Mouse (Mus musculus) mouse embryonic stem cell (cell line): ENCODE results near the gene N4bp3.
"Not testable (repeated sequence)": the region's sequence is repeated elsewhere in the genome, so short reads cannot be mapped to it uniquely, and the experiment has no call there.

Experiments used
- in situ Hi-C, 2 experiments: fragments of 300-500 bp; cut with MboI; formaldehyde crosslinking; loops; 1 replicate in 1 of 2; 3 replicates in 1 of 2; pipeline ENCODE4 v1.14.3; 2019 to 2020; ENCODE audit warnings: low sequenced_read_pairs in 2 of 2, low pct_unique_long_range_greater_than_20kb in 1 of 2, mixed read lengths in 1 of 2; ENCODE audit not compliant: unreplicated experiment in 1 of 2

Gene N4bp3

DNA sequence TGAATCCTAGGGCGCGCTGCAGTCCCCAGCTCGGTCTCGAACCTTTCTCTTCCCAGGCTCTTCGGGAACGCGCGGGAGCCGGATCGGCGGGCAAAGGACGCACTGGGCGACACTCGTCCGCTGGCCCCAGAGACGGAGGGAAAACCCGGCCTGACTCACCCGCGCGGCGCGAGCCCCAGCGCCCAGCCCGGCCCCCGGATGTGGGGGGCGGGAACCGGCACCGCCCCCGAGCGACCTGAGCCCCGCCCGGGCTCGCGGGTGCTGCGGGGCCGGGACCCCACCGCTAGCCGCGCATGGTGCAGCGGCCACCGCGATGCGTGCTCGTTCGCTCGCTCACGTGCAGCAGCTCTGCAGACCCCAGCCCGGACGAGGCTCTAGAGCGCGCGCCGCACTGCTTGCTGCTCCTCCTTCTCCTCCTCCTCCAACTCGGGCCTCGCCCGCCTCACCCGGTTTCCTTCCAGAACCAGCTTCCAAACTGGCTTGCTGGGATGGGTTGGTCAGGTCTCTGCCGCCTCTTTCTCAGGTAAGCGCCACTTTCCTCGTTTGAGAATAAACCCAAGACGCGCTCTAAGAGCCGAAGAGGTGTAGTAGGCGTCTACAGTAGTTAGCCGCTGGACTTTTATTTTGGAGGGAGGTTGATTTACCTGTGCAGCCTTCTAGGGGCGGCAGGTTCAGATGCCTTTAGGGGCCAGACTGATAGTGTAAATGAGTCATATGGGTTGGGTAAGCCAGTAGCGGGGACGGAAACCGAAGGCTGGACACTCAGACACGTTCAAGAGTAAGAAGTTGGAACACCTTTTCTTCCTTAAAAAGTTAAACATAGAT lies at the start of gene N4bp3, which contains the start of gene D930048N14Rik:
TSS of gene N4bp3 (minus strand) at position 152 of the 825 bp plus-strand sequence.
TSS of gene D930048N14Rik (plus strand) at position 264 of the 825 bp plus-strand sequence.
- in situ Hi-C loops = loop anchor here in 1 of 2 experiments (5.0 kb wide), 1 partner anchor 34 kb away; the partner anchor contains the start of gene Nhp2

- in situ Hi-C loops = no loop called here
Observed at GRCm38 (mm10) chr11:51694984-51695383, 44.3 kb upstream of the N4bp3 start.

DNA sequence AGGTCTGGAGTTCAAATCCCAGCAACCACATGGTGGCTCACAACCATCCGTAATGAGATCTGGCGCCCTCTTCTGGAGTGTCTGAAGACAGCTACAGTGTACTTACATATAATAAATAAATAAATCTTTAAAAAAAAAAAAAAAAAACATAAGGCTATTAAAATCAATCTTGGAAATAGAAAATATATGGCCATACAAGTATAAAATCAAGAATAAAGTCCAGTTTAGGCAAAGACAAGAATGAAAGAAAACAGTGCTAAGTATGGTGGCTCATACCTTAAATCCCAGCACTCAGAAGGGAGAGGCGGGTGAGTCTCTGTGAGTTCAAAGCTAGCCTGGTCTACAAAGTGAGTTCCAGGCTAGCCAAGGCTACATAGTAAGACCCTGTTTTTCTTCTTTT lies 40.0 kb upstream of the N4bp3 start:
- in situ Hi-C loops = not testable (repeated sequence)

DNA sequence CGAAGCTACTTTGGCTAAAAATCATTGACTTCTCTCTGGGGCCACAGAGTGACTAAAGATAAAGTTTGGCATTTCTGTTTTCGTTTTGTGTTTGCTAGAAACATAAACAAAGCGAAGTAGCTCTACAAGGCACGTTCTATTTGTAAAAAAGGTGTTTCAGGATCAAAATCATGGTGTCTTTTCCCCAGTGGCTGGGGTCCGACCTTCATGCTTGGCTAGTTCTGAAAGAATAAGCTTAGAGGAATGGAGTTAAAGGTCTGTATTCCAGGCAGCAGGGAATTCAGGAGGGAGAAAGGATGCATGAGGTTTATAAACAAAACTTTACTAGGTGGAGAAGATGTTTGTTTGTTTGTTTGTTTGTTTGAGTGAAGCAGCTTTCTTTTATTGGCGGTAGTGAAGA lies 38.7 kb upstream of the N4bp3 start:
- in situ Hi-C loops = loop anchor here in 1 of 2 experiments (5.0 kb wide), 1 partner anchor 72 kb away; the partner anchor contains the start of gene Nhp2

DNA sequence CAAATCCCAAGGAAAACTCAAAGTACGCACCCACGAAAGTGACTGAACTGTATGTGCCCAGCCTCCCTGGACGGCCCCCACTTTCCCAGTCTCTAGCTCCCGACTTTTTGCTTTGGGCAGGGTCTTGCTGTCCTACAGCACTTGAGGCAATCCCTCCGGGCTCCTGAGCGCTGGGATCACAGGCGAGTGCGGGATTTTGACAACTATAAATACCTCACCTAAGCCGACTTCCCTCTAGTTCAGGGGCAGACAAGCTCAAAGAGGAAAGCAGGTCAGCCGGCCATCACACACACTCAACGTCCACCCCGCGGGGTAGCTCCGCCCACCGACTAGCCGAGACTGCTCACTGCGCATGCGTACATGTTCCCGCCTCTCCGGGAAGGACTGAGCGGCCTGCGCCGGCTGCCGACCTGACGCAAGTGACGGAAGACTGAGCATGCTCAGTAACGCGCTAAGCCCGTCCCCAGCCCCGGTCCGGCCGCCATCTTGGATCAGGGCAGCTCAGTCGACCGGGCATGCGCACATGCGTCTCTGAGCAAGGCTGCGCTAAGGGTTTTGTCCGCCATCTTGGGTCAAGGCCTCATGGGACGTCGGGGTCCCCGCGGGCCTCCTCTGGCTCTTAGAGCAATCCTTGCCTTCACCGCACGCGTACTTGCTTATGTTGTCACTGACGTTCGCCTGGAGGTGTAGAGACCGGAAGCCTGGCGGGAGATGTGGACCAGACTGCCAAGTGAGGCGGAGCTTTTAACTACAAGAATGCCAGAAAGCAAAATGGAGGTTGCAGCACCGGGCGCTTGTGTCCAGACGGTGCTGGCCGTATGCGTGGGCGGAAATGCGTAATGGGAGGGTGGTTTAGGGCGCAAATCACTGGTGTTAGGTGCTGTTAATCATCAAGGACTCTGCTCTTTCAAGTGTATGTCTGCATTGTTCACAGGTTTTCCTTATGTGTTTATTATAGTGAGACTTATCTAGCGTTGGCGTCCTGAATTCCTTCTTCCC lies 38.0 kb upstream of the N4bp3 start, which contains the start of gene 0610009B22Rik:
TSS of gene 0610009B22Rik (minus strand) at position 545 of the 999 bp plus-strand sequence.
- in situ Hi-C loops = loop anchor here in 1 of 2 experiments (5.0 kb wide), 1 partner anchor 71 kb away; the partner anchor contains the start of gene Nhp2

- in situ Hi-C loops = loop anchor here in 1 of 2 experiments (5.0 kb wide), 1 partner anchor 65 kb away; the partner anchor contains the start of gene Nhp2
Observed at GRCm38 (mm10) chr11:51681976-51682374, 31.3 kb upstream of the N4bp3 start.

- in situ Hi-C loops = loop anchor here in 1 of 2 experiments (5.0 kb wide), 1 partner anchor 64 kb away; the partner anchor contains the start of gene Nhp2
Observed at GRCm38 (mm10) chr11:51681324-51681975, 30.8 kb upstream of the N4bp3 start.

DNA sequence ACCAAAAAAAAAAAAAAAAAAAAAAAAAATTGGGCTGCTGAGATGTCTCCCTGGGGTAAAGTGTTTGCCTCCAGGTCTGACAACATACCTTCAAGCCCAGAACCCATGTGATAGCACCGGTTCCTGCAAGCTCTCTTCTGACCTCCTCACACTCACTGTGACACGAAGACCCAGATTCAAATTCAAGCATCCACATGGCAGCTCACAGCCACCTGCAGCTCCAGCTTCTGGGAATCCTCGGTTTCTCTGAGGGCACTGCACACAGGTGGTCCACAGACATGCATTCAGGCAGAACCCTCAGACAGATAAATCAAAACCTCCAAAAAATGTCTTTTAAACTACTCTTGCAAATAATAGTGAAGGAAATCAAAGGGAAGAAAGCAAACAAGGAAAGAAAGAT lies 28.8 kb upstream of the N4bp3 start:
- in situ Hi-C loops = no loop called here

GRCm38 (mm10) chr11:51677737-51678418 lies 27.2 kb upstream of the N4bp3 start:
- in situ Hi-C loops = no loop called here

DNA sequence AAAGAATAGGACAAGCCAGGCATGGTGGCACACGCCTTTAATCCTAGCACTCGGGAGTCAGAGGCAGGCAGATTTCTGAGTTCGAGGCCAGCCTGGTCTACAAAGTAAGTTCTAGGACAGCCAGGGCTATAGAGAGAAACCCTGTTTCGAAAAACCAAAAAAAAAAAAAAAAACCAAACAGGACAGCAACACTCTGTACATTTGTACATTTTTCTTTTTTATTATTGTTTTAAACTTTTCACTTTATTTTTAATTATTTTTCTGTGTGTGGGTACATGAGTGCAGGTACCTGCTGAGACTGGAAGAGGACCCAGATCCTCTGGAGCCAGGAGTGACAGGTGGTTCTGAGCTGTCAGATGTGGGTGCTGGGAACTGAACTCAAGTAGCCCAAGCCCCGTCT lies 24.7 kb upstream of the N4bp3 start:
- in situ Hi-C loops = no loop called here

DNA sequence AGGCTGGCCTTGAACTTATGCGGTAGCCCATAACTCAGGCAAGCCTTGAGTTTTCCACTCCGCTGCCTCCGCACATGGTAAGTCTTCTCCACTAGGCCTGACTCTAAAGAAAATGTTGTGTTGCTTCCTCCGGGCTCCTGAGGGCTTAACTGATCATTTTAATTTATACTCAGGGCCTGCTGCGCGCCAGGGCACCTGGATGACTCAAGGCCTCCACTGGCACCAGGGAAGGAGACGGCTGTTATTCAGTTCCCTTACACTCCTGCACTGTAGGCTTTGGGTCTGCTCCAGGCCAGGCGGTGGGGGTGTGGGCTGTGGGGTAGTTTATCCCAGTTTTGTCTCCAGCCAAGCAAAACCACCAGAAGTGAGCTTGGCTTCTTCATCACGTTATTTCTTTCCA lies 22.6 kb upstream of the N4bp3 start:
- in situ Hi-C loops = no loop called here

DNA sequence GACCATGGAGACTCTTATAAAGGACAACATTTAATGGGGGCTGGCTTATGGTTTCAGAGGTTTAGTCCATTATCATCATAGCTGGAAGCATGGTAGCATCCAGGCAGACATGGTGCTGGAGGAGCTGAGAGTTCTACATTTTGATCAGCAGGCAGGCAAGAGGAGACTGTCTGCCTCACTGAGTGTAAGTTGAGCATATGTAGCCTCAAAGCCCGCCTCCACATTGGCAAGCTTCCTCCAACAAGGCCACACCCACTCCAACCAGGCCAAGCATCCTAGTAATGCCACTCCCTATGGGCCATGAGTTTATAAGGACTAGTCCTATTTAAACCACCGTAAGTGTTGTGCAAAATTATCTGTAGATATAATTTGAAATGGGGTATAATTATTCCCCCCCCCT lies 20.7 kb upstream of the N4bp3 start:
- in situ Hi-C loops = no loop called here

DNA sequence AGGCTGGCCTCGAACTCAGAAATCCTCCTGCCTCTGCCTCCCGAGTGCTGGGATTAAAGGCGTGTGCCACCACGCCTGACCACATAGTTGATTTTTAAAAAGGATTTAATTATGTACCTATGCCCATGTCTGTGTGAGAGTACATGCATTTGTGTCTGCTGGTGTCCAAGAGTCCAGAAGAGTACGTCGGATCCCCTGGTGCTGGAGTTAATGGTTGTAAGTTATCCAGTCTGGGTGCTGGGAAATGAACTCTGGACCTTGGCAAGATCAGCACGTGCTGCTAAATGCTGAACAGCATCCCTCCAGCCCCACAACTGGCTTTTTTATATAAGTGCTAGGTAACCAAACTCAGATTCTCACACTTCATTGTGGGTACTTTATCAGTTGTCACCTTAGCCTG lies 20.2 kb upstream of the N4bp3 start:
- in situ Hi-C loops = no loop called here

DNA sequence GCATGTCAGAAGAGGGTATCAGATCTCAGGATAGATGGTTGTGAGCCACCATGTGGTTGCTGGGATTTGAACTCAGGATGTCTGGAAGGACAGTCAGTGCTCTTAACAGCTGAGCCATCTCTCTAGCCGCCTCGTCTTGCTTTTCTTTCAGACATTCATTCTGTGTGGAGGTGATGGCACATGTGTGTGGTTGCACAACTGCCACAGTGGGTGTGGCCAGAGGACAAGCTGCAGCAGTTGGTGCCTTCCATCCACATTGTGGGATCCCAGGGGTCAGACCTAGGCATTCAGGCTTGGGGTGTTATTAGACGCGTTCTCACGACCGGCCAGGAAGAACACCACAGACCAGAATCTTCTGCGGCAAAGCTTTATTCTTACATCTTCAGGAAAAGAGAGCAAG lies 14.1 kb upstream of the N4bp3 start:
- in situ Hi-C loops = not testable (repeated sequence)

- in situ Hi-C loops = no loop called here
Observed at GRCm38 (mm10) chr11:51662632-51663031, 12.0 kb upstream of the N4bp3 start.

- in situ Hi-C loops = no loop called here
Observed at GRCm38 (mm10) chr11:51661867-51662365, 11.3 kb upstream of the N4bp3 start.

DNA sequence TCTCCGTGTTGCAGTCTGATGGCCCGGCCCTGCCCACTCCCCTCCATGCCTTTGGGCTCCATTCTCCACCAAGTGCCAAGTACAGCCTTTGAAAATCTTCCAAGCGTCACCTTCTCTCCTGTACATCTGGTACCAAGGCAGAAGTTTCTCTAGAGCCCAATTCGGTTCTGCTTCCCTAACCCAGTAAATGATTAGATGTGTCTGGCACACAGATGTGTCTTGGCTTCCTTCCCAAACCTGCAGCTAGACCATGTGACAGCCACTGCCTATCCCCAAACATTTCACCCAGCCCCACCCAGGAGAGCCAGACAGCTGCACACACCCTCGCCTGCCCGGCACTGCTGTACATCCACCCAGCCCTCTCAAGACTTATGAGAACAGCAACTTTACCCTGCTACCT lies 8.1 kb upstream of the N4bp3 start:
- in situ Hi-C loops = no loop called here
